Mouse (Mus musculus): ENCODE measurements around the gene Mkks. TPM values are rescaled to one million over a fixed set of nuclear protein-coding genes. Genes with fewer than 3 reads are reported as not detected.

Gene Mkks
- polyA plus RNA-seq (2014; fragmentation: Nextera tagmentation; extraction: Ambion mirVana), result 14.4 and 15.0 TPM in 2 replicates

DNA sequence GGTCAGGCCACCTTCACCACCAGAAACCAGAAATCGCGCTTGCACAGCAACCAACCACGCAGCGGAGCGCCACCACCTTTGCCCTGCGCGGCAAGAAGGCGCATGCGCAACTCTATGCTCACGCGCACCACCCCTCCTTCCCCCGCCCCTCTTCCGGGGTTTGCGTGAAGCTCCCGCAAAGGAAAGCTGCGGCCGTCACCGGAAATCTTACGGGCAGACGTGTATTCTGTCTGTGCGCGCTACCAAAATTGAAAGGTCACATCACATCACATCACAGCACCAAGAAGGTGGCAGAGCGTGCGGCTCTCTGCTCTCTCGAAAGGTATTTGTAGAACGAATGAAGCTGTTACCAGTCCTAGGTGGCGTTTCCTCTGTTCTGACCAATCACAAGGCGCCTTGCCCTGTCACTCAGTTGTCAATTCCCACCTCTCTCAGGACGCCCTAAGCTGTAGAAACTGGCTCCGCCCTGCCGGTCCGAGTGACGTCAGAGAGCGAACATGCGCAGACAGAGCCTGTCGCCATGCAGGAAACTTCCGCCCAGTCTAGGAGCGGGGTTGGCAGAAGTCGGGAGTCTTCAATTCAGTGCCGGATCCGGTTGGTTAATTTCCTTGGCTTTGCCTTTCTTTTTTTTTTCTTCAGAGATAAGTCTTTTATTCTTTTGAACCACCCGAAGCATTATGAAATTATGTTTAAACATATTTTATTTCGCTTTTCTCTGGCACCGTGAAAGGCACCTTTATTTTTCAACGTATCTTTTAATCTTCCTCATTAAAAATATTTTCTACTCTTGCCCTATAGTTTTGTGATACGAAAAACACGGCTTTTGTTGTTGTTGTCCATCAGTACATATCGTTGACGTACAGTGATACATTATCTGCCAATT, at the start of gene Mkks, which contains the start of the genes Slx4ip and AL731706.1:
Gene Mkks (minus strand): TSS at position 322 of the 883 bp plus-strand sequence.
Gene Slx4ip (plus strand): TSS at position 151 of the 883 bp plus-strand sequence.
Gene AL731706.1 (minus strand): TSS at position 322 of the 883 bp plus-strand sequence.
- peak within 1 kb of the TSS; percentile 45 for H3K4me2 ChIP-seq (ENCODE audit: low read depth, severe bottlenecking)
- H3K4me3 ChIP-seq (ENCODE audit: low read depth, low read length), result peak within 1 kb of the TSS; percentile 70
- no peaks in the 10 kb centered on the region for H3K4me1 ChIP-seq (ENCODE audit: control insufficient read depth, insufficient read depth, low read length)
- WGBS, result under 1% methylated on average over 49 of the region's 49 CpGs
- no peaks in the 10 kb centered on the region for H3K9me3 ChIP-seq (ENCODE audit: control insufficient read depth, low read length)
- H3K27me3 ChIP-seq (ENCODE audit: control insufficient read depth, insufficient read depth, low read length), result no peaks in the 10 kb centered on the region
- H3K9ac ChIP-seq (ENCODE audit: low read length), result peak within 1 kb of the TSS; percentile 82
- peak within 1 kb of the TSS; percentile 76 for H3K27ac ChIP-seq (replicated peaks; ENCODE audit: low read depth, low read length)
- no peaks in the 10 kb centered on the region for H3K36me3 ChIP-seq (ENCODE audit: control insufficient read depth, insufficient read depth, low read length)
- DNase-seq (ENCODE audit: low spot score) (peak; percentile 99), ATAC-seq (ENCODE audit: insufficient number of reproducible peaks, low FRiP score, low TSS enrichment, low read depth) (peak; percentile 99)

DNA sequence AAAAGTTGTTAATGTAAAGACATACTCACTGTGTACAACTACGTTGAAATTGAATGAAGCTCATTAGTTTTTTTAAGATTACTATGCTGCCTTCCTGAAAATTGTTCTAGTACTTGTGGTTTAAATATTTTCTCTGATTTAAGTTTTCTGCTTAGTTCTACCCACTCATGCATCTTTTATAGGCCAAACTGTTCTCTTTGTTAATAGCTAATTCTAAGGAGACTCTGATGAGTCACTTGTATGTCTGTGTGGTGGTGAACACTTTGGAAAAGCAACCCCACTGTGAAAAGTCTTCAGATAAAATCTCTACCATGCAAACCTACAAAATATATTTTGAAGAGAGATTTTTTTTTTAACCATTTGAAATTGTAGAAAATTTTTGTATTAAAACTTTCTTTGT, 47.1 kb upstream of the Mkks start:
- ATAC-seq (ENCODE audit: insufficient number of reproducible peaks, low FRiP score, low TSS enrichment, low read depth) (no peak), DNase-seq (ENCODE audit: low spot score) (no peak)
- Histone ChIP-seq H3K27ac (replicated peaks; ENCODE audit: low read depth, low read length) (no peak overlapping the region), H3K9me3 (ENCODE audit: control insufficient read depth, low read length) (no peaks in the 10 kb centered on the region), H3K4me3 (ENCODE audit: low read depth, low read length) (no peak overlapping the region), H3K27me3 (ENCODE audit: control insufficient read depth, insufficient read depth, low read length) (no peaks in the 10 kb centered on the region), H3K4me1 (ENCODE audit: control insufficient read depth, insufficient read depth, low read length) (no peaks in the 10 kb centered on the region), H3K9ac (ENCODE audit: low read length) (no peak overlapping the region), H3K4me2 (ENCODE audit: low read depth, severe bottlenecking) (no peak overlapping the region), H3K36me3 (ENCODE audit: control insufficient read depth, insufficient read depth, low read length) (no peaks in the 10 kb centered on the region)
- 89% methylated on average over 1 of the region's 1 CpGs for WGBS

- Histone ChIP-seq H3K4me3 (ENCODE audit: low read depth, low read length) (no peak overlapping the region), H3K4me2 (ENCODE audit: low read depth, severe bottlenecking) (no peak overlapping the region), H3K4me1 (ENCODE audit: control insufficient read depth, insufficient read depth, low read length) (no peaks in the 10 kb centered on the region), H3K36me3 (ENCODE audit: control insufficient read depth, insufficient read depth, low read length) (no peaks in the 10 kb centered on the region), H3K27ac (replicated peaks; ENCODE audit: low read depth, low read length) (no peak overlapping the region), H3K9ac (ENCODE audit: low read length) (no peak overlapping the region), H3K9me3 (ENCODE audit: control insufficient read depth, low read length) (no peaks in the 10 kb centered on the region), H3K27me3 (ENCODE audit: control insufficient read depth, insufficient read depth, low read length) (no peaks in the 10 kb centered on the region)
- no peak for ATAC-seq (ENCODE audit: insufficient number of reproducible peaks, low FRiP score, low TSS enrichment, low read depth)
- 89% methylated on average over 4 of the region's 4 CpGs for WGBS
- no peak for DNase-seq (ENCODE audit: low spot score)
These were observed 45.5 kb upstream of the Mkks start for GRCm38 (mm10) chr2:136936391-136937288.

DNA sequence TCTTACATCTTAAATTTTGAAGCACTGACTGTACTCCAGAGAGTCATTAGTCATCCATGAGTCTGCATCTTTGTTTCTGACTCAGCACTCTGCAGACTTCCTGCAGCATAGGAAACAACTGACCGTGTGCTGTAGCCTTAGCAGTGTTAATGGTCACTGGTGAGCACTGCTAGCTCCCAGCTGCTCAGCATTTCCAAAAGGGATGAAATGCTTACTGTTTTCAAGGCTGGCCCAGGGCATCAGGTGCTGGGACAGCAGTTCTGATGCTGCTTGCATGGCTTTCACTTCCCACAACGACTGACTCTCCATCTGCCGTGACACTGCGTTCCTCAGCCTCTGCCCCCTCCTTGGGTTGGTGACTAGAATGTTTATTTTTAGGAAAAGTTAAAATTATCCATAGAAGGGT, 29.8 kb upstream of the Mkks start:
- H3K4me1 ChIP-seq (ENCODE audit: control insufficient read depth, insufficient read depth, low read length), result no peaks in the 10 kb centered on the region
- no peak overlapping the region for H3K4me3 ChIP-seq (ENCODE audit: low read depth, low read length)
- no peak for ATAC-seq (ENCODE audit: insufficient number of reproducible peaks, low FRiP score, low TSS enrichment, low read depth)
- no peaks in the 10 kb centered on the region for H3K27me3 ChIP-seq (ENCODE audit: control insufficient read depth, insufficient read depth, low read length)
- H3K9me3 ChIP-seq (ENCODE audit: control insufficient read depth, low read length), result no peaks in the 10 kb centered on the region
- no peak overlapping the region for H3K9ac ChIP-seq (ENCODE audit: low read length)
- no peaks in the 10 kb centered on the region for H3K36me3 ChIP-seq (ENCODE audit: control insufficient read depth, insufficient read depth, low read length)
- DNase-seq (ENCODE audit: low spot score), result no peak
- 80% methylated on average over 4 of the region's 4 CpGs for WGBS
- H3K4me2 ChIP-seq (ENCODE audit: low read depth, severe bottlenecking), result no peak overlapping the region
- no peak overlapping the region for H3K27ac ChIP-seq (replicated peaks; ENCODE audit: low read depth, low read length)

- WGBS, result 77% methylated on average over 3 of the region's 3 CpGs
- DNase-seq (ENCODE audit: low spot score), result no peak
- Histone ChIP-seq H3K4me3 (ENCODE audit: low read depth, low read length) (no peak overlapping the region), H3K27ac (replicated peaks; ENCODE audit: low read depth, low read length) (no peak overlapping the region), H3K4me2 (ENCODE audit: low read depth, severe bottlenecking) (no peak overlapping the region), H3K36me3 (ENCODE audit: control insufficient read depth, insufficient read depth, low read length) (no peaks in the 10 kb centered on the region), H3K9me3 (ENCODE audit: control insufficient read depth, low read length) (no peaks in the 10 kb centered on the region), H3K9ac (ENCODE audit: low read length) (no peak overlapping the region), H3K27me3 (ENCODE audit: control insufficient read depth, insufficient read depth, low read length) (no peaks in the 10 kb centered on the region), H3K4me1 (ENCODE audit: control insufficient read depth, insufficient read depth, low read length) (no peaks in the 10 kb centered on the region)
- ATAC-seq (ENCODE audit: insufficient number of reproducible peaks, low FRiP score, low TSS enrichment, low read depth), result no peak
These were observed 29.2 kb upstream of the Mkks start for GRCm38 (mm10) chr2:136920257-136920993.

GRCm38 (mm10) chr2:136919433-136919832, 28.2 kb upstream of the Mkks start:
- WGBS, result 95% methylated on average over 1 of the region's 1 CpGs
- no peak for ATAC-seq (ENCODE audit: insufficient number of reproducible peaks, low FRiP score, low TSS enrichment, low read depth)
- Histone ChIP-seq H3K27me3 (ENCODE audit: control insufficient read depth, insufficient read depth, low read length) (no peaks in the 10 kb centered on the region), H3K9me3 (ENCODE audit: control insufficient read depth, low read length) (no peaks in the 10 kb centered on the region), H3K9ac (ENCODE audit: low read length) (no peak overlapping the region), H3K4me3 (ENCODE audit: low read depth, low read length) (no peak overlapping the region), H3K4me2 (ENCODE audit: low read depth, severe bottlenecking) (no peak overlapping the region), H3K4me1 (ENCODE audit: control insufficient read depth, insufficient read depth, low read length) (no peaks in the 10 kb centered on the region), H3K36me3 (ENCODE audit: control insufficient read depth, insufficient read depth, low read length) (no peaks in the 10 kb centered on the region), H3K27ac (replicated peaks; ENCODE audit: low read depth, low read length) (no peak overlapping the region)
- DNase-seq (ENCODE audit: low spot score), result no peak

- ATAC-seq (ENCODE audit: insufficient number of reproducible peaks, low FRiP score, low TSS enrichment, low read depth) (no peak), DNase-seq (ENCODE audit: low spot score) (no peak)
- no peaks in the 10 kb centered on the region for H3K36me3 ChIP-seq (ENCODE audit: control insufficient read depth, insufficient read depth, low read length)
- H3K27me3 ChIP-seq (ENCODE audit: control insufficient read depth, insufficient read depth, low read length), result no peaks in the 10 kb centered on the region
- no peak overlapping the region for H3K4me2 ChIP-seq (ENCODE audit: low read depth, severe bottlenecking)
- H3K9ac ChIP-seq (ENCODE audit: low read length), result no peak overlapping the region
- no peak overlapping the region for H3K4me3 ChIP-seq (ENCODE audit: low read depth, low read length)
- H3K27ac ChIP-seq (replicated peaks; ENCODE audit: low read depth, low read length), result no peak overlapping the region
- no peaks in the 10 kb centered on the region for H3K9me3 ChIP-seq (ENCODE audit: control insufficient read depth, low read length)
- H3K4me1 ChIP-seq (ENCODE audit: control insufficient read depth, insufficient read depth, low read length), result no peaks in the 10 kb centered on the region
- 63% methylated on average over 3 of the region's 3 CpGs for WGBS
These were observed 23.2 kb upstream of the Mkks start for GRCm38 (mm10) chr2:136914334-136914902.
